ENCODE assay signal across 9 mouse cellular contexts in genomic region chr14:75899566-75899965, GRCm38 (mm10). TPM values are rescaled to one million over a fixed set of nuclear protein-coding genes. Genes with fewer than 3 reads are reported as not detected.
DNase-seq lines count a peak whose midpoint lies in the region; ATAC-seq and TF ChIP-seq lines count a peak whose summit lies in the region.
"Had no signal": no experiment of that assay in that cellular context is flagged by ENCODE, and none has a peak within 500 bp of the region (broad histone marks: within the 10 kb centered on the region; RNA-seq: fewer than 3 reads in every experiment).

No protein-coding gene starts in this region.

- no peak overlapping the region for H3K4me2 ChIP-seq in forebrain, embryonic 15.5 days (replicated peaks)
- H3K4me2 ChIP-seq in hindbrain, embryonic 11.5 days (replicated peaks; ENCODE audit: low read depth, low read length): no peak overlapping the region
- H3K4me2 ChIP-seq in lung, postnatal 0 days (replicated peaks; ENCODE audit: low read depth, low read length): no peak overlapping the region
- H3K4me2 ChIP-seq: heart, embryonic 15.5 days had no signal

- no peaks in the 10 kb centered on the region for H3K9me3 ChIP-seq in forebrain, embryonic 15.5 days
- H3K9me3 ChIP-seq in hindbrain, embryonic 11.5 days (ENCODE audit: control insufficient read depth, low read length): no peaks in the 10 kb centered on the region
- H3K9me3 ChIP-seq in lung, postnatal 0 days (ENCODE audit: low read length): no peaks in the 10 kb centered on the region
- H3K9me3 ChIP-seq: heart, embryonic 15.5 days had no signal

- no peak for TF ChIP-seq EP300 in lung, postnatal 0 days (IDR thresholded peaks at IDR 0.05)

- no peaks in the 10 kb centered on the region for H3K27me3 ChIP-seq in forebrain, embryonic 15.5 days
- no peaks in the 10 kb centered on the region for H3K27me3 ChIP-seq in hindbrain, embryonic 11.5 days (ENCODE audit: control insufficient read depth, insufficient read depth, low read length)
- H3K27me3 ChIP-seq in lung, postnatal 0 days (replicated peaks; ENCODE audit: insufficient read depth, low read length): no peaks in the 10 kb centered on the region
- H3K27me3 ChIP-seq: heart, embryonic 15.5 days had no signal

- H3K27ac ChIP-seq in forebrain, embryonic 15.5 days (replicated peaks): peak overlapping the region; percentile 91
- no peak overlapping the region for H3K27ac ChIP-seq in hindbrain, embryonic 11.5 days (ENCODE audit: low read depth, low read length)
- H3K27ac ChIP-seq in lung, postnatal 0 days (ENCODE audit: low read length): no peak overlapping the region
- H3K27ac ChIP-seq: heart, embryonic 15.5 days had no signal

- WGBS in forebrain, embryonic 15.5 days: 9% methylated on average over 4 of the region's 4 CpGs
- 34% methylated on average over 4 of the region's 4 CpGs for WGBS in hindbrain, embryonic 11.5 days
- 14% methylated on average over 4 of the region's 4 CpGs for WGBS in lung, postnatal 0 days

- no peak overlapping the region for H3K4me3 ChIP-seq in forebrain, embryonic 15.5 days
- no peak overlapping the region for H3K4me3 ChIP-seq in hindbrain, embryonic 11.5 days (ENCODE audit: low read depth, low read length)
- no peak overlapping the region for H3K4me3 ChIP-seq in lung, postnatal 0 days (ENCODE audit: low read depth, low read length)
- H3K4me3 ChIP-seq: heart, embryonic 15.5 days had no signal

- no peak overlapping the region for H3K9ac ChIP-seq in forebrain, embryonic 15.5 days (replicated peaks)
- no peak overlapping the region for H3K9ac ChIP-seq in hindbrain, embryonic 11.5 days (ENCODE audit: low read depth, low read length)
- no peak overlapping the region for H3K9ac ChIP-seq in lung, postnatal 0 days (replicated peaks; ENCODE audit: low read depth)
- H3K9ac ChIP-seq: heart, embryonic 15.5 days had no signal

- H3K36me3 ChIP-seq in forebrain, embryonic 15.5 days: peaks cover 7% of the 10 kb centered on the region; the same call in 1 of the 2 replicates
- no peaks in the 10 kb centered on the region for H3K36me3 ChIP-seq in hindbrain, embryonic 11.5 days (ENCODE audit: control insufficient read depth, insufficient read depth, low read length)
- H3K36me3 ChIP-seq in lung, postnatal 0 days (ENCODE audit: insufficient read depth, low read length): peaks cover 9% of the 10 kb centered on the region; the same call in 1 of the 2 replicates

- peak; percentile 79 for ATAC-seq in forebrain, embryonic 15.5 days (replicated peaks)
- ATAC-seq in hindbrain, embryonic 11.5 days (ENCODE audit: low FRiP score): 0 out of 2 replicates have a peak, but pooled peaks have one; percentile 57
- peak; percentile 82 for ATAC-seq in lung, postnatal 0 days

- peak; percentile 74 for DNase-seq in ES-CJ7 (ENCODE audit: low read depth, low spot score)
- peak; percentile 66 for DNase-seq in c-Kit-positive CD71-positive TER-119-positive erythroid progenitor cells, embryonic 14.5 days (ENCODE audit: low spot score)
- DNase-seq in hindbrain, embryonic 11.5 days (ENCODE audit: low spot score): peak; percentile 90
- peak; percentile 93 for DNase-seq in layer of hippocampus, adult 9-10 months (ENCODE audit: low spot score)
- peak; percentile 84 for DNase-seq in lung, postnatal 0 days (ENCODE audit: low spot score)
- peak; percentile 67 for DNase-seq in retina, adult 2 months (ENCODE audit: low read depth, low spot score)
- peak; percentile 85 for DNase-seq in thymus, postnatal 14 days

- H3K4me1 ChIP-seq in forebrain, embryonic 15.5 days: peaks cover 17% of the 10 kb centered on the region
- H3K4me1 ChIP-seq in hindbrain, embryonic 11.5 days (replicated peaks; ENCODE audit: control insufficient read depth, insufficient read depth, low read length): 0 out of 2 replicates have a peak, but pooled peaks cover 3% of the 10 kb centered on the region
- H3K4me1 ChIP-seq in lung, postnatal 0 days (ENCODE audit: insufficient read depth, low read depth, low read length): no peaks in the 10 kb centered on the region
- H3K4me1 ChIP-seq: heart, embryonic 15.5 days had no signal

- TF ChIP-seq CTCF in lung, postnatal 0 days (IDR thresholded peaks at IDR 0.05): peak; percentile 87

RNA-seq across cellular contexts. Expression of gene Tpt1, which starts 54.7 kb away (rescaled TPM):
- 868 and 874 TPM in 2 replicates for polyA plus RNA-seq in forebrain, embryonic 15.5 days (2015; fragmentation: Nextera tagmentation; extraction: Ambion mirVana)
- polyA plus RNA-seq in hindbrain, embryonic 11.5 days (2014; fragmentation: Nextera tagmentation; extraction: Ambion mirVana): 1,005 and 1,072 TPM in 2 replicates
- polyA plus RNA-seq in lung, postnatal 0 days (2015; fragmentation: Nextera tagmentation; extraction: Ambion mirVana): 1,257 and 1,264 TPM in 2 replicates

RNA-seq across cellular contexts. Expression of gene Kctd4, which starts 55.2 kb away (rescaled TPM):
- polyA plus RNA-seq in forebrain, embryonic 15.5 days (2015; fragmentation: Nextera tagmentation; extraction: Ambion mirVana): 8.2 and 8.6 TPM in 2 replicates
- polyA plus RNA-seq in hindbrain, embryonic 11.5 days (2014; fragmentation: Nextera tagmentation; extraction: Ambion mirVana): 0.61 and 1.4 TPM in 2 replicates
- polyA plus RNA-seq in lung, postnatal 0 days (2015; fragmentation: Nextera tagmentation; extraction: Ambion mirVana): 0.21 and 0.24 TPM in 2 replicates
